Mouse (Mus musculus) MEL (cell line): ENCODE results near the gene Rac3.

Experiments
- CHD1 ChIP-seq: IDR thresholded peaks from 2 replicates; pipeline ENCODE4 v1.6.1; 2012; ENCODE audit warnings: low read depth, mild to moderate bottlenecking, inconsistent platforms, low read length, improper control_type of control experiment
- GABPA ChIP-seq: IDR thresholded peaks from 2 replicates; pipeline ENCODE4 v1.6.1; 2012; ENCODE audit warnings: low read depth, mild to moderate bottlenecking, inconsistent platforms, low read length, improper control_type of control experiment, moderate library complexity
- SMC3 ChIP-seq: IDR thresholded peaks from 2 replicates; pipeline ENCODE4 v1.6.1; 2011; ENCODE audit warnings: low read depth, low read length, improper control_type of control experiment
- TAL1 ChIP-seq: IDR thresholded peaks from 2 replicates; pipeline ENCODE4 v1.6.1; 2012; ENCODE audit warnings: mild to moderate bottlenecking, inconsistent platforms, low read length, moderate library complexity, mixed read lengths

- TF ChIP-seq TAL1 (no peak), CHD1 (no peak), SMC3 (no peak), GABPA (no peak)
These were observed 17.4 kb upstream of the Rac3 start for GRCm38 (mm10) chr11:120703696-120704454.
